Mouse (Mus musculus): ENCODE results near the gene Carmil2. TPM values are rescaled to one million over a fixed set of nuclear protein-coding genes. Genes with fewer than 3 reads are reported as not detected.

The Carmil2 gene
- total RNA-seq, 2 experiments from 2014 or later, result 69.3 to 72.7 TPM

DNA sequence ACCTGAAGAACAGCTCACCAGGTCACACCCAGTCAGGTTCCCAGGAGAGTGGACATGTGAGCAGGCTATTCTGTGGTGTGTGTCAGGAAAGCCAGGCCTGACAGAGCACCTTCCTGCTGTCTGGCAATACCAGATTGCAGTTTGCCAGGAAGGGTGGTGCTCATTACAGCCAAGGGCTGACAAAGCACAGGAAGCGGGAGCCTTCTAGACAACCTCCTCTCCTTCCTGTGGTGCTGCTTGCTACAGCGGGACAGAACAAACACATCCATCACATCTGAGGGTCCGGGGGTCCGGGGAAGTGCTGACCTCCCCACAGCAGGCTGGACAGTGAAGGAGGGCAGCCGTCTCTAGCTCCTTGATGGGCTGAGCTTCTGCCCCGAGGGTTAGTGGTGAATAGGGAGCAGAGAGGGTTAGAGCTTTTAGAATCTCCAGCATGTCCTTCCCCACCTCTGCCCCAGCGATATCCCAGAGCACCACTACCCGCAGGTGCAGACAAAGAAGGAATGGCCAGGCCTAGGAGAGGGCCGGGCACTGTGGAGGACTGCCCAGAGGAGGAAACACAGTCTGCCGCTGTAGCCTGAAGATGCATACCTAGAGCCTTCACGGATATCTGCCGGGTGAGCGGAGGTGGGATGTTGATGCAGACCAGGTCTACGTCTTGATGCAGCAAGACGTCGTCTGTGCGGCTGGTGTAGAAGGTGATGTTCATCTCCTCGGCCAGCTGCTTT is 41.5 kb downstream of the Carmil2 start:
- no peak for DNase-seq

DNA sequence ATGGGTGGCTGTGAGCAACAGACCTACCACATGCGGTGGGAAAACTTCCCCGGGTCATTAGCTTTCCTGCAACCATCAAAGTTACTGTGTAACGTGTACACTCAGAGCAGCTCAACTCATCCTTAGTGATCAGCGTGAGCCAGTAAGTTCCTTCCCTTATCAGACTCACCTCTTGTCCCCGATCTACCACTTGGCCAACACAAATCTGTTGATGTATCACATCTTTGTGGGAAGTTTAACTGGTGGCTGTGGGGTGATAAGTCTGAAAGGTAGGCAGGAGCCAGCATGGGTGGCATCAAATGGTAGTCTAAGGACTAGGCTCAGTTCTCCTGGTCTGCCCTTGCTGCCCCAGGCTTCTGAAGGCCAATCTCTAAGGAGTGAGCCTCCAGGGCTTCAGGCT is 46.1 kb downstream of the Carmil2 start:
- no peak for DNase-seq

DNA sequence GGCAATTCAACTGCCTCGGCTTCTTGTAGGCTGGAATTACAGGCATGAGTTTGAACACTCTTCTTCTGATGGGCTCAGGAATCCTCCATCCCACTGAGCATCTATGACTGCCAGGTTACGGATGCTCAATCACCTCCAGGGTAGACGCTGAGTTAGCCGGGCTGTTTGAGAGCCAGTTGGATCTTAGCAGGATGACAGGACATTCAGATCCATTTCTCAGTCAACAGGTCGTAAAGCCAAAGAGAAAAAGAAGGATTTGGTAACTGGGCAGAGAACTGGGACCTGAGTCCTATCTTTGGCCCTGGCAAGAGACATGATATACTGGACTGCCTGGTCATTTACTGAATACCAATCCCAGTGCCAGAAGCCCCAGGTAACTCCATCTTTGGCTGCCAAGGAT is 53.1 kb downstream of the Carmil2 start:
- DNase-seq, result no peak

DNA sequence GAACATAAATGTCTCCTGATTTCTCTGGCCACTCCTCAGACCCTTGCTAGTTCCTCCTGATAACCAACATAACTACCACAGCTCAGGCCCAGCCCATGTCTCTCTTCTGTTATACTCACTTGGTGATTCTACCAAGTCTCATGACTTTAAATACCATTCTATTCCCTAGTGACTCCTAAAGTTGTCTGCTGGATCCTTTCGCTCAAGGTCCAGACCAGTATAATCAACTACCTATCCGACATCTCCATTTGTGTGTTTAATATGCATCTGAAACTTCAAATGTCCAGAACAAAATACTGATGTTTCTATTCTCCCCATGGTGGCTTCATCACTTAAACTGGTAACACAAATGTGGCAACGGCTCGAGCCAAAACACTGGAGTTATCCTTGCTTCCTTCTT is 57.2 kb downstream of the Carmil2 start:
- no peak for DNase-seq

Other genes starting within 250 kb of the Carmil2 start
- gene Tppp3, start 214.7 kb upstream of the Carmil2 start, total RNA-seq (2021), result 10 to 100 TPM; 31.9 TPM
- gene Zdhhc1, start 189.4 kb upstream of the Carmil2 start, total RNA-seq (2021), result 10 to 100 TPM; 32.8 to 37.6 TPM
- gene Hsd11b2, start 167.5 kb upstream of the Carmil2 start, total RNA-seq (2021), result not detected
- gene Atp6v0d1, start 120.2 kb upstream of the Carmil2 start, total RNA-seq (2021), result 100 to 1,000 TPM; 288 to 305 TPM
- gene Ripor1, start 81.0 kb upstream of the Carmil2 start, total RNA-seq (2021), result 10 to 100 TPM; 82.8 to 92.6 TPM
- 10 to 100 TPM; 73.6 to 80.1 TPM for gene Ctcf, start 49.7 kb upstream of the Carmil2 start, total RNA-seq (2021)
- not detected for gene Agrp, start 48.9 kb upstream of the Carmil2 start, total RNA-seq (2021)
- 10 to 100 TPM; 37.1 to 38.7 TPM for gene Acd, start 14.8 kb downstream of the Carmil2 start, total RNA-seq (2021)
- gene Pard6a, start 14.9 kb downstream of the Carmil2 start, total RNA-seq (2021), result 10 to 100 TPM; 29.1 to 36.3 TPM
- not detected for gene 4933405L10Rik, start 21.4 kb downstream of the Carmil2 start, total RNA-seq (2021)
- gene Enkd1, start 21.9 kb downstream of the Carmil2 start, total RNA-seq (2021), result 1 to 10 TPM; 9.0 to 9.4 TPM
- gene Gfod2, start 72.4 kb downstream of the Carmil2 start, total RNA-seq (2021), result 10 to 100 TPM; 21.9 to 22.5 TPM
- gene Ranbp10, start 141.1 kb downstream of the Carmil2 start, total RNA-seq (2021), result 10 to 100 TPM; 24.4 to 27.6 TPM
- under 1 TPM in 1 of 2 experiments, not detected in 1; 0.22 TPM for gene Tsnaxip1, start 141.5 kb downstream of the Carmil2 start, total RNA-seq (2021)
- gene Cenpt, start 167.0 kb downstream of the Carmil2 start, total RNA-seq (2021), result 10 to 100 TPM; 14.2 to 15.2 TPM
- 10 to 100 TPM; 42.2 to 42.3 TPM for gene Thap11, start 168.9 kb downstream of the Carmil2 start, total RNA-seq (2021)
- gene Nutf2, start 174.3 kb downstream of the Carmil2 start, total RNA-seq (2021), result 10 to 100 TPM; 27.6 to 36.3 TPM
- 10 to 100 TPM; 59.2 to 68.2 TPM for gene Edc4, start 194.6 kb downstream of the Carmil2 start, total RNA-seq (2021)
- 1 to 10 TPM in 1 of 2 experiments, under 1 TPM in 1; 1.00 to 3.0 TPM for gene Nrn1l, start 207.3 kb downstream of the Carmil2 start, total RNA-seq (2021)
- gene Pskh1, start 214.2 kb downstream of the Carmil2 start, total RNA-seq (2021), result 1 to 10 TPM; 7.7 to 8.3 TPM
- 1 to 10 TPM; 1.6 TPM for gene Ctrl, start 247.6 kb downstream of the Carmil2 start, total RNA-seq (2021)